Mouse (Mus musculus) CH12F3 (cell line): ENCODE results near the gene Adad1.

ENCODE experiments used
- in situ Hi-C: fragments of 300-500 bp; cut with MboI; formaldehyde crosslinking; loops from 2 replicates; pipeline ENCODE4 v1.14.3; 2020; ENCODE audit warnings: low sequenced_read_pairs

Adad1 gene

GRCm38 (mm10) chr3:37161096-37161495, 97.8 kb downstream of the Adad1 start:
- in situ Hi-C loops = no loop called here

- in situ Hi-C loops = no loop called here
Observed at GRCm38 (mm10) chr3:37169283-37169682, 106.0 kb downstream of the Adad1 start.
